Mouse (Mus musculus): ENCODE data around the gene Uba7. TPM values are rescaled to one million over a fixed set of nuclear protein-coding genes. Genes with fewer than 3 reads are reported as not detected.

The Uba7 gene
- total and polyA plus RNA-seq, 3 experiments: 18.1 to 44.1 TPM; not detected in 1

DNA sequence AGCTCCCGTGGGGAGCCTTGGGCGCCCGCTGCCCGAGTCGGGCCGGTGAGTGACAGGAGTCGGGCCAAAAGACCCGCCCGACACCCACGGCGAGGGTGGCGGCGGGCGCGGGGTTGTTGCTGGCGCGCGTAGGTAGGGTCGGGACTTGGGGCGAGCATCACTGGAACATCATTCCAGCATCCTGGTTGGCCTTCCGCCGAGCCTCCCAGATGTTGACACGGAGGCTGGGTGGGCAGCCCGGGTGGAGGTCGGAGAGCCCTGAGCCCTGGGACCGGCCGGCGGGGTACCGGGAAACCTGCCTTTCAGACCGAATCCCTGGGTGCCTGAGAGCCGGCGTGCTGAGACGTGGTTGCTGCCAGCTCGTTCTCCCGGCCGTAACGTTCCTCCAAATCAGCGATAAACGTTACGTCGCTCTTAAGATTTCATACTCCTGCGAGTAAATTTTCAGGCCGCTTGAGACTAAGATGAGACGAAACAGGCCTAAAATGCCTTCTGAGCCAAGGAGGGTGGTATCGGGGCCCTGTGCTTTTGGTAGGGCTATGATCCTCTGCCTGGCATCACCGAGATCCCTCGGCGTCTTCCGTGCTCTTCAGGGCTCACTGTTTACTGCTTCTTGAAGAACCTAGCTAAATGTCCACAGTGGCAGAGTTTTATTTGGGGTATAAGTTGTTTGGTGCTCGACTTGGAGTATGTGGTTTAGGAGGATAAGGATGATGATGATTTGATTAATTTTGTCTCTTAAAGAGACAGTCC lies 27.6 kb downstream of the Uba7 start:
- peaks cover 0 to 17% of the 10 kb centered on the region in 2 experiments; a peak in 3 of 4 replicates for H3K36me3 ChIP-seq (ENCODE audit: control insufficient read depth in 1 of 2, insufficient read depth in 2 of 2, low read length in 2 of 2)
- H3K27me3 ChIP-seq (ENCODE audit: control insufficient read depth in 1 of 2, insufficient read depth in 2 of 2, low read length in 2 of 2): no peaks in the 10 kb centered on the region
- peak; percentile 68 for DNase-seq (ENCODE audit: low read depth, low spot score)
- peaks cover 43% of the 10 kb centered on the region for H3K79me2 ChIP-seq (ENCODE audit: control insufficient read depth, insufficient read depth, low read length, poor library complexity)
- TF ChIP-seq MYB (IDR thresholded peaks at IDR 0.05; ENCODE audit: low read depth, low read length): no peak
- TF ChIP-seq ETS1 (IDR thresholded peaks at IDR 0.05; ENCODE audit: low read depth, low read length): no peak
- TF ChIP-seq NELFE (IDR thresholded peaks at IDR 0.05; ENCODE audit: low read depth, low read length): no peak; the same call in 1 of the 2 replicates
- TF ChIP-seq CHD2 (IDR thresholded peaks at IDR 0.05; ENCODE audit: low read length): no peak
- TF ChIP-seq SIN3A (IDR thresholded peaks at IDR 0.05; ENCODE audit: low read length): peak; percentile 32; the same call in 1 of the 2 replicates
- TF ChIP-seq BHLHE40 (IDR thresholded peaks at IDR 0.05; ENCODE audit: borderline replicate concordance, low read depth, low read length): no peak
- TF ChIP-seq MYC (IDR thresholded peaks at IDR 0.05; ENCODE audit: low read depth, low read length): no peak
- no peak for TF ChIP-seq POLR2AphosphoS5 (IDR thresholded peaks at IDR 0.05; ENCODE audit: borderline replicate concordance, low read depth, low read length)
- no peak; a peak in 1 of 4 replicates for TF ChIP-seq POLR2A (IDR thresholded peaks at IDR 0.05; ENCODE audit: control insufficient read depth in 1 of 2, insufficient read depth in 1 of 2, low read depth in 1 of 2, low read length in 2 of 2, poor library complexity in 1 of 2)
- TF ChIP-seq SMC3 (IDR thresholded peaks at IDR 0.05; ENCODE audit: low read depth, low read length): 0 out of 2 replicates have a peak, but pooled peaks have one; percentile 12
- TF ChIP-seq KAT2A (conservative IDR thresholded peaks at IDR 0.05; ENCODE audit: low read depth, low read length): no peak
- peak; percentile 58 for TF ChIP-seq MXI1 (IDR thresholded peaks at IDR 0.05; ENCODE audit: low read depth, low read length)
- peak; percentile 50 for TF ChIP-seq HCFC1 (IDR thresholded peaks at IDR 0.05; ENCODE audit: low read depth, low read length)
- TF ChIP-seq JUND (IDR thresholded peaks at IDR 0.05; ENCODE audit: low read depth, low read length): no peak
- TF ChIP-seq MAFK (IDR thresholded peaks at IDR 0.05; ENCODE audit: borderline replicate concordance, low read depth, low read length): no peak
- no peak for TF ChIP-seq CTCF (IDR thresholded peaks at IDR 0.05 in 2 of 3, conservative IDR thresholded peaks at IDR 0.05 in 1 of 3; ENCODE audit: control insufficient read depth in 1 of 3, insufficient read depth in 1 of 3, low read depth in 2 of 3, low read length in 3 of 3, poor library complexity in 1 of 3, severe bottlenecking in 1 of 3)
- 0 out of 2 replicates have a peak, but pooled peaks have one; percentile 16 for TF ChIP-seq MAZ (IDR thresholded peaks at IDR 0.05; ENCODE audit: low read depth, low read length)
- TF ChIP-seq ZKSCAN1 (IDR thresholded peaks at IDR 0.05; ENCODE audit: low read depth, low read length): no peak
- TF ChIP-seq POLR2AphosphoS2 (IDR thresholded peaks at IDR 0.05; ENCODE audit: low read length): no peak
- 0 out of 2 replicates have a peak, but pooled peaks have one; percentile 39 for TF ChIP-seq ZMIZ1 (IDR thresholded peaks at IDR 0.05; ENCODE audit: low read depth, low read length)
- no peak for TF ChIP-seq EP300 (IDR thresholded peaks at IDR 0.05; ENCODE audit: low read depth in 1 of 2, low read length in 2 of 2)
- peak; percentile 15; the same call in 1 of the 2 replicates for TF ChIP-seq MAX (IDR thresholded peaks at IDR 0.05; ENCODE audit: low read length)
- no peak for TF ChIP-seq USF2 (IDR thresholded peaks at IDR 0.05; ENCODE audit: borderline replicate concordance in 1 of 2, insufficient read depth in 1 of 2, low read depth in 1 of 2, low read length in 2 of 2)
- 0 out of 2 replicates have a peak, but pooled peaks have one; percentile 85 for TF ChIP-seq CHD1 (IDR thresholded peaks at IDR 0.05; ENCODE audit: low read depth, low read length)
- no peak for TF ChIP-seq TBP (IDR thresholded peaks at IDR 0.05; ENCODE audit: low read depth, low read length)
- H3K27ac ChIP-seq (ENCODE audit: control insufficient read depth, low read depth, low read length): peak overlapping the region; percentile 65
- peak overlapping the region; percentile 86 to 93 for H3K4me3 ChIP-seq (ENCODE audit: control insufficient read depth in 1 of 2, insufficient read depth in 1 of 2, low read depth in 2 of 2, low read length in 2 of 2)
- H3K9ac ChIP-seq (ENCODE audit: control insufficient read depth, low read depth, low read length, poor library complexity, severe bottlenecking): peak overlapping the region; percentile 91
- peaks cover 6 to 13% of the 10 kb centered on the region in 2 experiments for H3K4me1 ChIP-seq (ENCODE audit: control insufficient read depth in 1 of 2, insufficient read depth in 2 of 2, low read length in 2 of 2)
- H3K9me3 ChIP-seq (replicated peaks; ENCODE audit: insufficient read depth, low read length): no peaks in the 10 kb centered on the region

Measured in MEL (cell line).